Mouse (Mus musculus) cerebellum, postnatal 36 days (tissue): ENCODE results near the gene Prr36.
"Not testable (repeated sequence)": the region's sequence is repeated elsewhere in the genome, so short reads cannot be mapped to it uniquely, and the experiment has no call there.

ENCODE experiments used
- DNase-seq, 2 experiments: peaks; one replicate each; pipeline ENCODE4 v3.0.0; 2021 to 2022; ENCODE audit warnings: mixed read lengths in 2 of 2

Gene Prr36

DNA sequence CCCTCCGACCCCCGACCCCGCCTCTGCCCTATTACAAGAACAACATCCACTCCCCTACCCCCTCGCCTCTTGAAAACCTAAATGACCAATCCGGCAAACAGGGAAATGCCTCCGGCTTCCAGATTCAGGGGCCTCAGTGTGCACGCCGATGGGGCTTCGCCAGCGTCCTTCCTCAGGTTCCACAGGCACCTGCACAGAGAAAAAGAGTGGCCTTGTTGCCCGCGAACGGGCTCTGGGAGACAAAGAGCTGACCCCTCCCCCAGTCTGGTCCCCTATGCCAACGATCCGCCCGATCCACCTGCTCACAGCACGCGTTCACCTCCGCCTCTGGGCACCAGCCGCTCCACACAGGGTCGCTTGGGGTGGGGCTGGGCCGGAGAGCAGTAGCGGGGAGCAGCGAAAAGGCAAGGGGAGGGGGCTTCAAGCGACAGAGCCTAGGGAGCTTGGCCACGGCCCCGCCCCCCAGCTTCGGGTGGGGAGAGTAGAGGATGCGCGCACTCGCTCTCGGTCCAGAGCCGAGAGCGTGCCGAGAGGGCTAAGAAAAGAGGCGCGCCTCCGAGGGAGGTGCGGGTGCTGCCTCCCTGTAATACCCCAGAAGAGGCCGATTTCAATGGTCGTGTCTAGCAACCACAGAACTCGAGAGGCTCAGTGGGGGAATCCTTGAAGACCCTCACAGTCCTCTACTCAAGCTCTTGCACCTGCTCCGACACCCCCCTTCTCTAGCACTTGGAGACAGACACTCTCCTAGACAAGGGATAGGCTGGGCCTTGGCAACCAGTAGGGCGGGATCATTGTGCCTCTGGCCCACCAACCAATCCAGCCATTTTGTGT lies at the start of gene Prr36:
Gene Prr36, minus strand, starts transcription at position 669 of the 831 bp plus-strand sequence.
- DNase-seq: peak; percentile 52 to 57

- no peak for DNase-seq
Measured at GRCm38 (mm10) chr8:4265160-4265914, 48.1 kb upstream of the Prr36 start.

DNA sequence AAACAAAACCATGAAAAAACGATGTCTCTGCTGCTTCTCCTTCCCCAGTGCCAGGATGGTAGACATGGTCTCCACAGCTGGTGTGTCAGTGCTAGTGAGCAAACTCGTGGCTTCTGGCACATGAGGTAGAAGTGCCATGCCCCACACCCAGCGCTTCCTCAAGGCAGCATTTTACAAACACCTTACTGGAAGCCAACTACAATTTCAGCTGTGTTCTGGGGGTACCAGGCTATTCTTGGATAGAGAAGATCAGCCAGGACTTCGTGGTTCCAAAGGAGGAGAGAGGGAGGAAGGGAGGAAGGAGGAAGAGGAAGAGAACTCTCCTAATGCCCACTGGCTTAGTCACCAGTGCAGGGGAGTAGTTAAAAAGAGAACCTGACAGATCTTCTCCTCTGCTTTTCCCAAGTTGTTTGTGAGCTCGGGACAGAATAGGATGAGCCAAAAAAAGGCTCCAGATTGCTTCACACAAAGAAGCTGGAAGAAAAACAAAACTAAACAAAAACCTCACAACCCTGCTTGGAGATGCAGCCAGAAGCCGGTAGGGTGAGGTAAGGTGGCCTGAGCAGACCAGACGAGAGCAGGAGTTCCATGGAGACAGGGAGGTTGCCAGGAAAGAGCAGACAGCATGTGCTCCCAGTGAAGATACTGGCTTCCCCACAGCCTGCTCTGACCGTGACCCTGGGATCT lies 46.0 kb upstream of the Prr36 start:
- DNase-seq: no peak

- DNase-seq: no peak
Measured at GRCm38 (mm10) chr8:4259805-4260170, 42.5 kb upstream of the Prr36 start.

DNA sequence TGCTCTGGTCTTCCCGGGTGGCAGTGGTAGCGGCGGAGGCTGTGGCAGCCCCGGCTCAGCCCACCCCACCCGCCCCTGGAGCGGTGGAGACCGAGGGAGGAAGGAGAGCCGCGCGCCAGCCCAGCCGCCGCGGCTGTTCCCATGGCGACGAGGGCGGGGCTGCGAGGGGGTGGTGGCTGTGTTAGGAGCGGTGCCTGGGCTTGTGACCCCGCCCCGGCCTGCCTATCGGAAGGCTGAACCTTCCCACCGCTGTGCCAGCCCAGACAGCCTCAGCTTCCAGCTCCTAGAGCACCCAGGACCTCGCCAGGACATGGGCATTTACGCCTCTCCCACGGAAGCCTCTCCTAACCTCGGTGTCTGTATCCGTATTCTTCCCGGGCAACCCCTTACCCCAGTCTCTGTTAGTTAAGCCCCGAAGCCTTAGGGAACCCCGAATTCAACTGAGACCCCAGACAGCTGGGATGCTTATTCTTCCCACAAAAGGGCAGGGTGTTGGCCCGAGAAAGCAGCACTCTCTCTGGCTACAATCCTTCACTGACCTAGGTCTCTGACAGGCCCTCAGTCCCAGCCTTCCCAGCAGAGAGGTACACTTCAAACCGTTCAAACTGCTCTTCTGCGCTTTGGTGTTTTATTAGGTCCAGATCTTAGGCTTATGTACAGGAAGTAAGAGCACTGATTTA lies 42.0 kb upstream of the Prr36 start, which contains the start of gene Ctxn1:
Gene Ctxn1, minus strand, starts transcription at position 150 of the 680 bp plus-strand sequence.
- peak; percentile 54 to 72 for DNase-seq

DNA sequence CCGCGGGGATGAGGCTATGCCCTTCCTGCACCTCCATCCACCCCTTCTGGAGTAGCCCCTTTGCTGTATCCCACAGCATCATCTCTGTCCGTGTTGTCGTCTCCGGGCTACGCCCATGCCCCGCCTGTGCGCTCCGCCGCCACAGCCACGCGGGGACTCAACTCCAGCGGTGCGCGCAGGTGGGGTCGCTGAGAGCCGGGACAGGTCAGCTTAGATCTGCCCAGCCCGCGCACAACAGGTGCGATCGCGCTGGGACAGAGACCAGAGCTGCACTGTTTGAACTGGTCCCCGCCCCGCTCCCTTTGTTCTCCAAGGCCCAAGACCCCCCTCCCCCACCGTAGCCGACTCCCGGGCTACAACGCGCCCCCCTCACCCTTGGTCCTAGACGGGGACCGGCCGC lies 41.4 kb upstream of the Prr36 start:
- no peak for DNase-seq

DNA sequence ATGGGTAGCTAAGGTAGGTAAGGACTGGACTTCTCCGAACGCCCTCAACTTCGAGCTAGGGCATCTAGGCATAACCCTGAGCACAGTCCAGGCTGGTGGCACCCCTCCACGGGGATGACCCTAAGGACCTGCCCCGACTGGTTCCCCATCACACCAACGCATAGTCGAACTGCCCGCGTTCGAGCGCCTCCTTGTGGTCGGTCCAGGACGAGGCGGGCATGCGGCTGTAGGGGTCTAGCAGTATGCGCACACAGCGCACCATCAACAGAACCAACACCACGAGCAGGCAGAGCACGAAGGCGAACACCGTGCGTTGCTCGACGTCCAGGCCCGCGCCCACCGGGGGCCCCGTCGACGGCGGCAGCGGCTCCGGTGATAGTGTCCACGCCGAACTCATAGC lies 41.0 kb upstream of the Prr36 start:
- DNase-seq: peak; percentile 65 to 67

GRCm38 (mm10) chr8:4257350-4257749 lies 40.1 kb upstream of the Prr36 start:
- DNase-seq: no peak

- no peak for DNase-seq
Measured at GRCm38 (mm10) chr8:4256911-4257310, 39.7 kb upstream of the Prr36 start.

GRCm38 (mm10) chr8:4255471-4255870 lies 38.2 kb upstream of the Prr36 start:
- not testable (repeated sequence) for DNase-seq

DNA sequence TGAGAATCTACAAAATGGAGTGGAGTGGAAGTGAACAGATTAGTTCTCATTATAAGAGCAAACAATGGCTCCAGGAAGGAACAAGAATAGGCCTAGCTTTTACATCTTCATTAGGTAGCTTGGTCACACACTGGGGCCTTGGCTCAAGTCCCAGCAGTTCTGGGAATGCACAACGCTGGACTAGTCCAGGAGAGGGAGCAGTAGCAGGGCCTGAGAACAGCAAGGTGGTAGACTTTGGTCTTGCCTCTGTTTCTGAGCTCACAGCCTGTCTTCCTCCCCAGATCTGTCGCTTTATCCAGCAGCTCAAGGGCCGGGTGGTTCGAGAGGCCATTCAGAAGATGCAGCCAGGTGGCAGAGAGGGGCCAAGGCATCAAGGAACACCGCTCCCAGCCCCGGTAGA lies 36.7 kb upstream of the Prr36 start:
- peak; percentile 80 to 81 for DNase-seq

- DNase-seq: peak; percentile 94 to 95
Measured at GRCm38 (mm10) chr8:4252934-4253841, 35.9 kb upstream of the Prr36 start, which contains the start of gene Snapc2. Snapc2 (plus strand) TSS chr8:4253080.

GRCm38 (mm10) chr8:4252116-4252760 lies 35.0 kb upstream of the Prr36 start:
- no peak for DNase-seq

DNA sequence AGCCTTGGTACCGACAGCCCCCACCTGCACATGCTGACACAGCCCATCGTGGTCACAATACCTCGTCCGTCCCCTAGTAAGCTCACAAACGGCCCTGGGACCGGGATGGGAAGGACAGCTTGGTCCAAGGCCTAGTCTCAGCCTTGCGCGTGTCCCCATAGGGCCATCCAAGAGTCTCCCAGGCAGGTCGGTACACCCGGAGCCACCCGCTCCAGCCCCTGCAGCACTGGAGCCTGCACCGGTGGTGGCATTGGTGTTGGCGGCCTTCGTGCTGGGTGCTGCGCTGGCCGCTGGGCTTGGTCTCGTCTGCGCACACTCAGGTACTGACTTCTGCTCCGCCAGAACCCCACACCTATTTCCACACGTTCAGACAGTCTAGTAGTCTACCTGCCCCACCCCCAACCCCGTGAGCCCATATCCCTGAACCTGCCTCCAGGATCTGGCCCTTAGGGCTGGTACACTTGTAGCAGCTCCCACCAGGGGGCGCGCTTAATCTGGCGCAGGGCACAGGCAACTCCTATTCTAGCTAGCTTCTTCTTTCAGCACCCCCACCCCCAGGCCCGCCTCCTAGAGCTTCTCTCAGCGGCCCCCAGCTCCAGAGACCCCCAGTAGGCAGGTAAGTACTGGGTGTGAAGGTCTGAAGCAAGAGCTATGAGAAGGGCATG lies 33.2 kb upstream of the Prr36 start:
- DNase-seq: peak; percentile 82 to 86

DNA sequence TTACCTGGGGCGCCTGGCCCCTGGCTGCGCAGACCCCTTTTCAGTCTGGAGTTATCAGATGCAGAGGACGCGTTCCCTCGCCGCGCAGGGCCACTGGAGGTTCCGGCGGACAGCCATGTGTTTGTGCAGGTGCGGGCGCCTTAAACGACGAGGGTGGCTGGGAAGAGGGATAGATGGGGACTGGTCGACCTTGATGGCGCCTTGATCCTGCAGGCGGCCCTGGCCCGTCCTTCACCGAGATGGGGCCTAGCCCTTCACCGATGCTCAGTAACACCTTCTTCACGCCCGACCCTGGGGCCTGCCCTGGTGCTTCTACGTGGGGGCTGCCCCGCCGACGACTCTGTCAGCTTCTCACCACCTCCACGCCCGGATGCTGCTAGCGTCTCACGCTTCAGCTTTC lies 32.0 kb upstream of the Prr36 start:
- DNase-seq: no peak

DNA sequence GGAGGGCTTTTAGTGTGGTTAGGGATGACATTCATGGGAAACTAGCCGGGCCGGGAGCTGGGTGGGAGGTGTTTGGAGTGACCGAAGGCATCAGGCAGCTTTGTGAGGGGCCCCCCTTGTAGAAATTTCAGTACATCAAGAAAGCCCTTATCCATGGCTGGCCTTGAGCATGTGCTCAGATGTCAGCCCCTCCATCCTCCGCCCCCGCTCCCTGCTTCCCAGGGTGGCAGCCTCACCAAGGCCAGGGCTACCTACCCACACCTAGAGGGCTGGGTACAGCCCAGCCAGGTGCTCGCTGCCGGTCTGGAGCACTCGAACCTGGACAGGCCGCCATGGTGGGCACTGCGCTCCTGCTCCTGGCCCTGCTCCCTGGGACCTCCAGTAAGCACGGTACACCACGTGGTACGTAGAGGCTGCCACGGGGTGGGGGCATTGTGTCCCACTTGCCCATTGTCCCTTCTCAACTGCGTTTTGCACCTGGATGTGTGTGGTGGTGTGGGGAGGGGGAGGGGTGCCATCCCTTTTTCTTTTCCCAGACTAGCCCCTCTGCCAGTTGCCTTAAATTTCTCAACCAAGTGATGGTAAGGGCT lies 30.8 kb upstream of the Prr36 start, which contains the start of gene Tgfbr3l:
Gene Tgfbr3l, plus strand, starts transcription at position 264 of the 590 bp plus-strand sequence.
- no peak for DNase-seq

- no peak for DNase-seq
Measured at GRCm38 (mm10) chr8:4247241-4247640, 30.0 kb upstream of the Prr36 start.

DNA sequence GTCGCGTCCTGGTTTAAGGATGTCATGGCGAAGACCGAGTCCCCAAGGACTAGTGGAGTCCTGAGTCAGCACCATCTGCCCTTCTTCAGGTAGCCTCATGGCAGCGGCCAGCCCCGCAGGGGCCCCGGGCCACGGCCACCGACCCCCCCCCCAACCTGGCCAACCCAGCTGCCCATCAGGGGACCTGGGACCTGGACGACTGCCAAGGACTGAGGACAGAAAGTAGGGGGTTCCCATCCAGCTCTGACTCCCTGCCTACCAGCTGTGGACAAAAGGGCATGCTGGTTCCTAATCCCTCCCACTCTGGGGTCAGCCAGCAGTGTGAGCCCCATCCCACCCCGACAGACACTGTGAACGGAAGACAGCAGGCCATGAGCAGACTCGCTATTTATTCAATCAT lies 28.5 kb upstream of the Prr36 start:
- DNase-seq: no peak

GRCm38 (mm10) chr8:4245061-4245460 lies 27.8 kb upstream of the Prr36 start:
- DNase-seq: no peak
